Mouse (Mus musculus): Measurements from ENCODE around the gene Cptp.

Gene Cptp

DNA sequence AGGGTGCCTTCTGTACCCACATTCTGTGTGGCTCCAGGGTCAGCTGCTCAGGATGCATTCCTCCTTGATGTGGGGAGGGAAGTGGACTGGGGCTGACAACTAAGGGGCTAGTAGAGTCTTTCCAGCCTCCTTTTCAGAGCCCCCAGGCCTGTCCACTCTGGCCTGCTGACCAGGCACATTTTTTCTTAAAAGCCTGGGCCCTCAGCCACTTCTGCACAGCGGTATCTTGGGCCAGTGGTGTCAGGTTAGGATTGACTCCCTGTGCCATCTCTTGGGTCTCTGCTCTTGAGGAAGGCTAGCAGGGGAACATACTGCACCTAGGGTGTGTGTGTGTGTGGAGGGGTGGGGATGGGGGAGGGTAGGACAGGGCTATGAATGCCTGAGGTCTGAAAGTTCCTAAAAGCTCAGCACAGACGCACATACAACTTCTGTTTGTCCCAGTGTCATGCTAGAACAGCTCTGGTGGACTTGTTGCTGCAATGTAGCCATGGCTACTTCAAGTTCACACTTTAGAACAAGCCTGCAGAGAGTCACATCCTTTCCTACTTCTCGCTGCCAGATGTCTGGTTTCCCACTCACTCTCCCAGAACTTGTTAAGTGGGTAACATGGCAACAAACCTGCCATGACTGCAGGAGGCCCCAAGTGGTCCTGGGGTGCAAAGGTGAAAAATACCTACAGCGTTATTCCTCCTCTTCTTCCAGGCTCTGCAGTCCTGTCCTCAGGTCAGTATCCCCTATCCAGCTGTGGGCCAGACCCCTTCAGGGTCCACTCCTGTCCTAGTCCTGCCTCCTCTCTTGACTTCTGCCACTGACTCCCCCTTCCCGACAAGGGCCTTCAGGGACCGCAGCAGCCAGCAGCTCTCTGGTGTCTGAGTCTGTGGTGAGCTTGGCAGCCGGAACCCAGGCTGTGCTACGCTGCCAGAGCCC is 28.9 kb downstream of the Cptp start:
- DNase-seq = peak in 1 of 2 experiments; percentile 2

DNA sequence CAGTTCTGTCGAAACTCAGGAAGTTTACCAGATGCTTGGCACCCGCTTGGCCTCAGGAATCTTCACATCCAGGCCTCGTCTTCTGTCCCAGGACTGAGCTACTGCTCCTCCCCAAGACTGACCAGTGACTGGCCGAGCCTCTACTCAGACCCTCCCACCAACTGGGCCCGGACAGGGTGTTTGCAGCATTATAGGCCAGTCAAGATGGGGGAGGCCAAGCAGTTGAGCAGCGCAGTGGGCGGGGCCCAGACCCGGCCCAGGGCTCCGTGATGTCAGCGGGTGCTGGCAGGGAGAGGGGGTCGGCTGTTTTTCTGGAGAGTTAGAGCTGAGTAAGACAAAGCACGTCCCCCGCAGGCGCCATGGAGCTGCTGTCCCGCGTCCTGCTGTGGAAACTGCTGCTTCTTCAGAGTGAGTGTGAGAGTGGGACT is 29.7 kb downstream of the Cptp start, which contains the start of gene Mxra8:
Gene Mxra8 (plus strand): TSS at position 198 of the 428 bp plus-strand sequence.
- DNase-seq = peak; percentile 22 to 33

DNA sequence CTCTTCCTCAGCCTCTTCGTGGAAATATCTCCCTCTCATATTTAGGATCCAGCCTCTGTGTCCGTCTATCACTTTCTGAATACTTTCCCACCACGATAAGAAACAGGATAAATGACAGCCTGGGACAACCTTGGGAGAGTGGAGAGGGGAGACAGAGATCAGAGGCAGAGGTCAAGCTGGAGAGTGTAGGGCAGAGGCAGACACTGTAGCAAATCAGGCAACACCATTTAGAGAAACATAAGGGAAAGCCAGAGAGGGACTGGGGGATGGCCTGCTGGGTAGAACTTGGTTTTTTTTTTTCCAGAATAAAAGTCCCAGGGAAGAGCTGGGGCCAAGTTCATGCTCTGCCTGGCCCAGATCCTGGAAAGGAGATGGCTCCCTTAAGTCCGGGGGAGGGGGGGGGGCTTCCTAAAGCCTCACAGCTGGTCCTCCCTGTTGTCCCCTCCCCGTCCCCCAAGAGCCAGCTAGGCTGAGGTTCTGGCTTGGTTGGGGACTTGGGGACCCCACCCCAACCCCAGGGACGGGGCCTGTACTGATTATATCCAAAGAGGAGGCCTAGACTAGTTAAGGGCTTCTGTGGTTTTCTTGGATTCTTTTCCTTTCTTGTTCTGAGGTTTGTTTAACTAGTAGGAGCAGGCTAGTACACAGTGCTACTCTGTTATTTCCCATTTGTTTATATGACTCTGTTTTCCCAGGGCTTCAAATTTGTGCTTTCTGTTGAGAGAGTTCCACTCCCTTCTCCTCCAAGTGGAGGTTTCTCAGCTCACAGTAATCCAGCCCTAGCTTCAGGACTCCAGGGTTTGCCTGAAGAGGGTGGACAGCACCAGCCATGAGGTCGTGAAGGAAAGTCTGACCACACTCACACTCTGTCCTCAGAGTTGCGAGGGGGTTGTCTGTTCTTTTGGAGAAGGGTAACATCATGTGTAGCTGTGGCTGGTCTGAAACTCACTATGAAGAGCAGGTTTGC is 30.8 kb downstream of the Cptp start:
- DNase-seq = no peak

DNA sequence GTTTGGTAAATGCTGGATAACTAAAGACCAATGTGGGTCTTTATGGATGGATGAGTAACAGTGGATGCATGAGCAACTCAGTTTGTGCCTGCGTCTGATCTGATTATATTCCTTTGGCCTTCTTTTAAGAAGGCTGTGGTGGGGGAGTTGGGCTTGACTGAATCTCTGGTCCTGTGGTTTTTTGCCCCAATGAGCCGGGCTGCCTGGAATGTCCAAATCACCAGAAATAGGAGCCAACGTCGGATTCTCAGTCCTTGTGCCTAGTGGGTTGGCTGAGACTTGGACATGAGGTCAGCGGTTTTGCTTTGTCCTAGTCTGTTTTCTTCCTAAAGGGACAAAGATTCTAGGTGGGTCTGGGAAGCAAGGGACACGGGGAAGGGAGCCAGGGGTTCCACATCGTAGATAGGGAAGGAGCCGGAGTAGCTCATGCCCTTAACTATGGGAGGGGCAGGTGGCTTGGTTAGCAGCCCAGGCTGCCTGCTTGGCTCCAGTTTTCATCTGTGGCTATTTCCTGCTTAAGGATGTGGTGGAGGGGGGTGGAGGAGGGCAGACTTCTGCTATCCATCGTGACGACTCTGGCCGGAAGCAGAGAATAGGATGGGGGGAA is 31.7 kb downstream of the Cptp start:
- no peak for DNase-seq

DNA sequence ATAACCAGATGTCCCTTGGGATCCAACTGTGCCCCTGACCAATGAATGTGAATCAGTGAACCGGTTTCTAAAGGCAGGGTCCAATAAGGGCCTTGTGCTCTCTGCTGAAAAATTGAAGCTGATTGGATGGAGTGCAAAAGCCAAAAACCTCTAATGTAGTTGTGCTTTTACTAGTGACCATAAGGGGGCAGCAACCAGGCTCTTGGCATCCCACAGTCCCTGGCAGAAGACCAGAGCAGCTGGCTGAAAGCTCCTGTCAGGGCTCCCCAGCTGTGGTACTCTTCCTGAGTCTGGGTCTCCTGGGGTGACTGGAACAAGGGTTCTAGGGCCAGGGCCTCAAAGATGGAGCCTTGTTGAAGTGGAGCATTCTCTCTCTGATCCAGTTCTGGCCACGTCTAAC is 35.4 kb downstream of the Cptp start:
- DNase-seq = peak; percentile 30 to 46

DNA sequence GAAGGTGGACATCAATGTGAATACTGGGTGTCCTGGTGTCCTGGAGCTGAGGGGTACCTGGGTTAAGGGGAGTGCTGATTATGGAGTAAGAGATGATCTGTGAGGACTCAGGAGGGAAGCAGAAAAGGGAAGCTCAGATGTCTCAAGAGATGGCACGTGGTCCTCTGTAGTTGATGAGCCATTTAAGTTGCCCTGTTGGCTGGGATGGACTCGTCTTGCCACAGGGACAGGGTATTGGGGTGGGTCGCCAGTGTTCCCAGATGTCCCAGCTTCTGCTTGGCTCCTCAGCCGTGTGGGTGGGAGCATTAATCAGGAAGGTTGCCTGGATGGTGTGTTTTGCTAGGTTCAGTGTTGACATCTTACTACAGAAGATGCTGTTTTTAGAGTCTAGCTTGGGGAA is 36.0 kb downstream of the Cptp start:
- DNase-seq = no peak

DNA sequence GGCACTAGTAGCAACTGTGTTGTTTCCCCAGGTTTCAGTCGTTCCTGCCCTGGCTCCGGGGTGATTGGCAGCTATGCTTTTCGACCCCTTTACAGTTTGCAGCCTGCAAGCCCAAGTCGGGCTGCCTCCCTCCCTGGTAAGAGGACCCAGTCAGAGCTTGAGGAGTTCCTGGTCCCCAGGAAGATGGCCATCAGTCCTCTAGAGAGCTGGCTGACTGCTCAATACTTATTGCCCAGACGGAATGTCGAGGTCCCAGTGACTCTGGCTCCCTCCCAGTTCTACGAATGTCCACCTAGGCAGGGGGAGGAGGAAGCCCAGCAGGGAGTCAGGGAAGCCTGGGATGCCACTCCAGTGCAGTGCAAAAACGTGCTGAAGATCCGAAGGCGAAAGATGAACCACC is 36.9 kb downstream of the Cptp start:
- DNase-seq = no peak

DNA sequence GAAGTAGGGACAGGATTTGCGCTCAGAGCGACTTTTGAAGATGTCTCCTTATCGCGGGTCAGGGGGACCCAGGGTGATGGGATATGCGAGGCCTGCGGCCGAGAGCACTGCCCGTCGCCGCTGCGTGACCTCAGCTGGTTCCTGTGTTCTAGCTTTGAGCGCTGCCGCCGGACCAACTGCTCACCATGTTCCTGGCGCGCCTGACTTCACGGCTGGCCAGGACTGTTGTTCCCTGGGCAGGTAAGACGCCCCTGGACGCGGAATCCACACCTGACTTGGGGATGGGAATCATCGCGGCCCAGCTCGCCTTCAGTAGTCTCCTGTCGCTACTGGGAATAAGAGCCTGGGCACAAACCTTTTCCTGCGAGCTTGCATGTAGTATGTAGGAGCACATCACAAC is 37.4 kb downstream of the Cptp start:
- no peak for DNase-seq

DNA sequence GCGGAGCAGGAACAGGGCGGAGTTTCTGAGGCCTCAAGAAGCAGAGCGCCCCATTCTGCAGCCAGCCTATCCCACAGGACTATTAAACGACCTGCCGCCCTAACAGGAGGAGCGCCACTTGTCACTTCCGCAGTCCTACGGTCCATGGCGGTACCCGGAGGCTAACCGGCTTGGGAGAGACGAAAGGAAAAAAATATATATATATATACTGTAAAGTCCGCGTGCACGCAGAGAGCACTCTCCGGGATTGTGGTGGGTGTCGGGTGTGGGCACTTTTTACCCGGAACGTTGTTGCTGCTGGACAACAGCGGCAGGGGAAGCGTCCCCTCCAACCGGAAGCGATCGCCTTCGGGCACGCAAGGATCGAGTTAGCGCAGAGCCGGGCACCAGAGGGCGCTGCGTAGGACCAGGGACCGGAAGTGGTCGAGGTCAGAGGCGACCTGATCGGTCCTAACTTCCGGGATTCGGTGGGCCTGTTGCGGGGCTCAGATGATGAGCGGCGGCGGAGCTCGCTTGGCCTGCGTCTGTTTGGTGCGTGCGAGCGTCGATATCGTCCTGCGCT is 38.0 kb downstream of the Cptp start, which contains the start of gene Aurkaip1:
Gene Aurkaip1 (plus strand): TSS at position 68 of the 562 bp plus-strand sequence.
- DNase-seq = peak; percentile 93 to 94

DNA sequence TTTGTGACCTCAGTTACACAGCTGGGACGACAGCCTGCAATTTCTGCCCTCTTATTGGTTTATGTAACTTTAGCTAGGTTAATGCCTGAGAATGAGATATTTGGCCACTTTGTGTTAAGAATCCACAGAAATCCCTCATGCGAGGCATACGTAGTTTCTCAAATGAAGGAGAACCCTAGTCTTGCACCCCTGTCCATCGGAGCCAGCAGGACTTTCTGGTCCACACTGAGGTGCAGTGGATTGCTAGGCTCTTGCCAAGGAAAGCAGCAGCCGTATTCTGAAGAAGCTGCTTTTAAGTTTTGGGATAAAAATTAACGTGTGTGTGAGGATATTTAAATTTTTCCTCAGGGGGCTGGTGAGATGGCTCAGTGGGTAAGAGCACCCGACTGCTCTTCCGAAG is 38.6 kb downstream of the Cptp start:
- DNase-seq = no peak

DNA sequence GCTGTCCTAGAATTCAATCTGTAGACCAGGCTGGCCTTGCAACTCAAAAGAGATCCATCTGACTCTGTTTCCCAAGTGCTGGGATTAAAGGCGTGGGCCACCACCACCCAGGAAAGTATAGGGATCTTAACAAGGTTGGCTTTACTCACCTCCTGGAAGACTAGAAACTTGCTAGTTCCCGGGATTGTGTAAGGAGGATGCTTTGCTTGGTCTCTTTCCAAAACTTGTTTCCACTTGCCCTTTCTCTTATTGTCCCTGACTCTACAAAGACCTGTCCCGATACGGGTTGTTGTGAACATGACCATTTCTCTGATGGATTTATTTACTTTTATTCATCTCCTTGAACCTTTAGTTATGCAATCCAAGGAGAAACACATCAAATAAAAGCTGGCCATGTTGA is 39.4 kb downstream of the Cptp start:
- DNase-seq = no peak

DNA sequence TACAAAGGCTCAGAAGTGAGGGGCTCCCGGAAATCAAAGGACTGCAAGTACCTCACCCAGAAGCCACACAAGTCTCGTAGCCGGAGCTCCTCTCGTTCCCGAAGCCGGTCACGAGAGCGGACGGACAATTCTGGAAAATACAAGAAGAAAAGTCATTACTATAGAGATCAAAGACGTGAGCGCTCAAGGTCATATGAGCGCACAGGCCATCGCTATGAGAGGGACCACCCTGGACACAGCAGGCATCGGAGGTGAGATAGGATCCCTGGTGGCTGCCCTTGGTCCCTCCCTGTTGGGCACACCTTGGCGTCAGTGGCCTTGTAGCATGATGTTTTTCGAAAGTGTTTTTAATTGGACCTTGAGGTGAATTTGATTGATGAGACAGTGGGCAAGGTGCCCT is 45.8 kb downstream of the Cptp start:
- DNase-seq = no peak

DNA sequence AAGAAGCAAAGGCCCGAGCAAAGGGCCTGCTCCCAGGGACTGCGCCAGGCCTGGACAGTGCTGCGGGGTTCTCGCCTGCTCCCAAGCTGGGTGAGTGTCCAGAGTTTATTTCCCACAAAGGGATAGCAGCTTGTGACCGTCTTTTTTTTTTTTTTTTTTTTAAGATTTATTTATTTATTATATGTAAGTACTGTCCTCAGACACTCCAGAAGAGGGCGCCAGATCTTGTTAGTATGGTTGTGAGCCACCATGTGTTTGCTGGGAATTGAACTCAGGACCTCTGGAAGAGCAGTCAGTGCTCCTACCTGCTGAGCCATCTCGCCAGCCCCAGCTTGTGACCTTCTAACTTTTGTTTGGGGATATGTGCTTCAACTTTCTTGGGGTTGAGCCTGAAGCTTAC is 48.2 kb downstream of the Cptp start:
- no peak for DNase-seq

DNA sequence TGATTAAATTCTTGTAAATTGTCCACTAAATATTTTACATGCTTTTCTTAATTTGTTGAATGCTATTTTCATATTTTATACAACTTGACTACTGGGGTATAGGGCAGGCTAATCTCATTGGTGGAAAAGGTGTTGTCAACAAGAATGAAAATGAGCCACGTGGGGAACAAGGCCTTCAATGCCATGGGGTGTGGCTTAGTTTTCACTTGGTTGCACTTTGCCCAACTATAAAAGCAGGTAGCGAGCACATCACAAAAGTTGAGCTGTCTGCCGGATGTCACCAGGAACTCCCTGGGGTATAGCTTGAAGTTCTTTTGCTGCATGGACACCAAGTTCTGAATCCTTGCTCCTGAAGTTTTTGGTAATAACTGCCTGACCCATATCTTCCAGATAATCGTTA is 51.7 kb downstream of the Cptp start:
- no peak for DNase-seq
